ENCODE assay signal across 10 mouse cellular contexts in the genomic region with DNA sequence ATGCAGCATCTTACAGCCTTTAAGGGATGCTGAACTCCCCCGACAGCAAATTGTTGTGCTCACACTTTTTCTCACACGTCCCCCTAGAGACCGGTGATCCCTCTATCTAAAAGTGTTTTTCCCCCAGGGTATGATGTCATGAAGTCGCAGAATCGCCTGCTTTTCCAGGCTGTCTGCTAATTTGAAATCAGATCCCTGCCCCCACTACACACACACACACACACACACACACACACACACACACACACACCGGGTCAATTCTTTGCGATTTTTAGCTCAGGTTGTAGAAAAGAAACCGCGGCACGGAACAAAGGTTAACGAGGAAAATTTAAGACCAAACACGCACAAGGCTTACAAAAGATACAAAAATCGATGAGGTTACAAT. TPM values are rescaled to one million over a fixed set of nuclear protein-coding genes. Genes with fewer than 3 reads are reported as not detected.
A peak's percentile ranks its signal among the peaks of the same experiment; 100 is the strongest.
DNase-seq lines count a peak whose midpoint lies in the region; ATAC-seq and TF ChIP-seq lines count a peak whose summit lies in the region.
"Had no signal": no experiment of that assay in that cellular context is flagged by ENCODE, and none has a peak within 500 bp of the region (broad histone marks: within the 10 kb centered on the region; RNA-seq: fewer than 3 reads in every experiment).

No protein-coding gene starts in this region.

- H3K4me3 ChIP-seq in layer of hippocampus, adult 2 months, result peak overlapping the region; percentile 65
- H3K4me3 ChIP-seq in embryonic facial prominence, embryonic 13.5 days, result peak overlapping the region; percentile 76
- peak overlapping the region; percentile 68 for H3K4me3 ChIP-seq in hindbrain, postnatal 0 days (ENCODE audit: low read length)
- peak overlapping the region; percentile 82 for H3K4me3 ChIP-seq in midbrain, postnatal 0 days (ENCODE audit: low read depth, low read length)

- no peak for TF ChIP-seq CTCF in layer of hippocampus, adult 2 months (conservative IDR thresholded peaks at IDR 0.05)
- TF ChIP-seq CTCF in hindbrain, postnatal 0 days (IDR thresholded peaks at IDR 0.05; ENCODE audit: low read depth), result no peak
- no peak for TF ChIP-seq CTCF in midbrain, postnatal 0 days (IDR thresholded peaks at IDR 0.05)

- H3K36me3 ChIP-seq in embryonic facial prominence, embryonic 13.5 days, result no peaks in the 10 kb centered on the region
- no peaks in the 10 kb centered on the region for H3K36me3 ChIP-seq in hindbrain, postnatal 0 days (ENCODE audit: insufficient read depth, low read length)
- no peaks in the 10 kb centered on the region for H3K36me3 ChIP-seq in midbrain, postnatal 0 days (ENCODE audit: insufficient read depth, low read length)

- H3K9ac ChIP-seq in embryonic facial prominence, embryonic 13.5 days, result peak overlapping the region; percentile 82
- peak overlapping the region; percentile 92 for H3K9ac ChIP-seq in hindbrain, postnatal 0 days (replicated peaks; ENCODE audit: low read length)
- H3K9ac ChIP-seq in midbrain, postnatal 0 days (replicated peaks; ENCODE audit: low read length, poor library complexity, severe bottlenecking), result peak overlapping the region; percentile 79

- H3K4me1 ChIP-seq in embryonic facial prominence, embryonic 13.5 days, result no peaks in the 10 kb centered on the region
- H3K4me1 ChIP-seq in hindbrain, postnatal 0 days (ENCODE audit: insufficient read depth, low read length), result 0 out of 2 replicates have a peak, but pooled peaks cover 6% of the 10 kb centered on the region
- H3K4me1 ChIP-seq in midbrain, postnatal 0 days (ENCODE audit: insufficient read depth, low read length), result peaks cover 8% of the 10 kb centered on the region; the same call in 1 of the 2 replicates

- no peaks in the 10 kb centered on the region for H3K9me3 ChIP-seq in embryonic facial prominence, embryonic 13.5 days
- H3K9me3 ChIP-seq in hindbrain, postnatal 0 days (ENCODE audit: low read length), result no peaks in the 10 kb centered on the region
- no peaks in the 10 kb centered on the region for H3K9me3 ChIP-seq in midbrain, postnatal 0 days (ENCODE audit: low read length)

- ATAC-seq in embryonic facial prominence, embryonic 13.5 days (ENCODE audit: insufficient number of reproducible peaks, insufficient read depth, low FRiP score, low TSS enrichment, low read depth), result peak; percentile 2; the same call in 1 of the 2 replicates
- ATAC-seq in hindbrain, postnatal 0 days, result no peak
- no peak; the same call in 1 of the 2 replicates for ATAC-seq in midbrain, postnatal 0 days (ENCODE audit: low FRiP score)
- ATAC-seq in cerebellum, adult (ENCODE audit: insufficient number of reproducible peaks, low FRiP score, low TSS enrichment), result no peak

- peaks cover 22% of the 10 kb centered on the region for H3K27me3 ChIP-seq in embryonic facial prominence, embryonic 13.5 days
- no peaks in the 10 kb centered on the region for H3K27me3 ChIP-seq in hindbrain, postnatal 0 days (ENCODE audit: insufficient read depth, low read length)
- no peaks in the 10 kb centered on the region for H3K27me3 ChIP-seq in midbrain, postnatal 0 days (ENCODE audit: insufficient read depth, low read length)

- no peak for DNase-seq in layer of hippocampus, adult 2 months (ENCODE audit: low spot score in 2 of 2)
- no peak for DNase-seq in layer of hippocampus, adult 8-10 months (ENCODE audit: low spot score in 2 of 2)
- no peak for DNase-seq in hindbrain, postnatal 0 days (ENCODE audit: low spot score)
- DNase-seq in midbrain, postnatal 0 days (ENCODE audit: low spot score), result no peak
- no peak for DNase-seq in layer of hippocampus, postnatal 10 days (ENCODE audit: low spot score in 2 of 2)
- no peak for DNase-seq in right cerebral cortex, adult 18-20 months

- WGBS in embryonic facial prominence, embryonic 13.5 days, result 4% methylated on average over 13 of the region's 13 CpGs
- WGBS in hindbrain, postnatal 0 days, result 3% methylated on average over 13 of the region's 13 CpGs
- WGBS in midbrain, postnatal 0 days, result 3% methylated on average over 13 of the region's 13 CpGs

- peak overlapping the region; percentile 98 for H3K4me2 ChIP-seq in embryonic facial prominence, embryonic 13.5 days
- H3K4me2 ChIP-seq in hindbrain, postnatal 0 days (ENCODE audit: low read depth, low read length), result peak overlapping the region; percentile 71
- peak overlapping the region; percentile 69 for H3K4me2 ChIP-seq in midbrain, postnatal 0 days (ENCODE audit: low read depth, low read length, poor library complexity, severe bottlenecking)

- peak overlapping the region; percentile 78 for H3K27ac ChIP-seq in layer of hippocampus, adult 2 months
- H3K27ac ChIP-seq in embryonic facial prominence, embryonic 13.5 days, result no peak overlapping the region
- H3K27ac ChIP-seq in hindbrain, postnatal 0 days, result peak overlapping the region; percentile 90
- peak overlapping the region; percentile 93 for H3K27ac ChIP-seq in midbrain, postnatal 0 days (ENCODE audit: low read depth, low read length)

RNA-seq across cellular contexts. Expression of a gene that starts 0.7 kb away (rescaled TPM):
- total RNA-seq in layer of hippocampus, adult 2 months (2021), result 100 to 1,000 TPM; 214 TPM
- 100 to 1,000 TPM; 184 to 220 (median 198) TPM for total RNA-seq in layer of hippocampus, adult 8-10 months (2022)
- polyA plus RNA-seq in embryonic facial prominence, embryonic 13.5 days (2015; fragmentation: Nextera tagmentation; extraction: Ambion mirVana), result 6.5 and 9.3 TPM in 2 replicates
- 106 and 124 TPM in 2 replicates for total RNA-seq in hindbrain, postnatal 0 days (2014; rRNA removed)
- polyA plus RNA-seq in hindbrain, postnatal 0 days (2015; fragmentation: Nextera tagmentation; extraction: Ambion mirVana), result 42.9 and 46.2 TPM in 2 replicates
- total RNA-seq in midbrain, postnatal 0 days (2014; rRNA removed), result 132 and 158 TPM in 2 replicates
- polyA plus RNA-seq in midbrain, postnatal 0 days (2015; fragmentation: Nextera tagmentation; extraction: Ambion mirVana), result 40.7 and 44.7 TPM in 2 replicates
- 100 to 1,000 TPM; 199 to 209 TPM for total RNA-seq in layer of hippocampus, postnatal 10 days (2021)

RNA-seq across cellular contexts. Expression of a gene that starts 36.7 kb away (rescaled TPM):
- total RNA-seq in layer of hippocampus, adult 2 months (2021), result not detected
- not detected for total RNA-seq in layer of hippocampus, adult 8-10 months (2022)
- not detected in 2 replicates for polyA plus RNA-seq in embryonic facial prominence, embryonic 13.5 days (2015; fragmentation: Nextera tagmentation; extraction: Ambion mirVana)
- not detected in 2 replicates for total RNA-seq in hindbrain, postnatal 0 days (2014; rRNA removed)
- 0.09 TPM in 1 of 2 replicates, not detected in the other for polyA plus RNA-seq in hindbrain, postnatal 0 days (2015; fragmentation: Nextera tagmentation; extraction: Ambion mirVana)
- 0.33 TPM in 1 of 2 replicates, not detected in the other for total RNA-seq in midbrain, postnatal 0 days (2014; rRNA removed)
- polyA plus RNA-seq in midbrain, postnatal 0 days (2015; fragmentation: Nextera tagmentation; extraction: Ambion mirVana), result 0.09 TPM in 1 of 2 replicates, not detected in the other
- not detected for total RNA-seq in layer of hippocampus, postnatal 10 days (2021)
- total RNA-seq: adrenal gland, adult 8-10 months; left cerebral cortex, postnatal 25 days had no signal

RNA-seq across cellular contexts. Expression of a gene that starts 57.9 kb away (rescaled TPM):
- 10 to 100 TPM; 18.7 to 19.6 TPM for total RNA-seq in layer of hippocampus, adult 2 months (2021)
- 10 to 100 TPM; 22.5 to 25.8 (median 24.4) TPM for total RNA-seq in layer of hippocampus, adult 8-10 months (2022)
- polyA plus RNA-seq in embryonic facial prominence, embryonic 13.5 days (2015; fragmentation: Nextera tagmentation; extraction: Ambion mirVana), result 36.0 and 36.4 TPM in 2 replicates
- total RNA-seq in hindbrain, postnatal 0 days (2014; rRNA removed), result 43.4 and 53.8 TPM in 2 replicates
- 88.1 and 89.9 TPM in 2 replicates for polyA plus RNA-seq in hindbrain, postnatal 0 days (2015; fragmentation: Nextera tagmentation; extraction: Ambion mirVana)
- 62.7 and 65.4 TPM in 2 replicates for total RNA-seq in midbrain, postnatal 0 days (2014; rRNA removed)
- polyA plus RNA-seq in midbrain, postnatal 0 days (2015; fragmentation: Nextera tagmentation; extraction: Ambion mirVana), result 84.3 and 84.9 TPM in 2 replicates
- total RNA-seq in layer of hippocampus, postnatal 10 days (2021), result 10 to 100 TPM; 29.9 to 31.8 TPM
